Mouse (Mus musculus): ENCODE data around the gene Srpx. TPM values are rescaled to one million over a fixed set of nuclear protein-coding genes. Genes with fewer than 3 reads are reported as not detected.

Srpx gene
- total RNA-seq (2021), result 10 to 100 TPM; 43.2 to 46.6 TPM
- long read RNA-seq, experiment 1, transcript Srpx-203 (9 exons, 1,865 nt), result minor isoform, 6 of 26 reads
- long read RNA-seq, experiment 1, transcript Srpx-201 (10 exons, 2,477 nt), result major isoform, 17 of 26 reads
- long read RNA-seq, experiment 1, partial matches to known transcripts, result 2 of 26 reads
- long read RNA-seq, experiment 1, other reads (novel, unspliced or antisense), result 1 of 26 reads
- long read RNA-seq, experiment 2, transcript Srpx-203 (9 exons, 1,865 nt), result minor isoform, 7 of 29 reads
- long read RNA-seq, experiment 2, transcript Srpx-201 (10 exons, 2,477 nt), result major isoform, 19 of 29 reads
- long read RNA-seq, experiment 2, partial matches to known transcripts, result 0 of 29 reads
- long read RNA-seq, experiment 2, other reads (novel, unspliced or antisense), result 3 of 29 reads

GRCm38 (mm10) chrX:10117065-10117719, at the start of gene Srpx:
Gene Srpx, minus strand, starts transcription at chrX:10117709.
- DNase-seq (ENCODE audit: low spot score in 2 of 2), result peak in 1 of 2 experiments; percentile 11

GRCm38 (mm10) chrX:10152390-10152789, 34.9 kb upstream of the Srpx start:
- DNase-seq (ENCODE audit: low spot score in 2 of 2), result no peak

DNA sequence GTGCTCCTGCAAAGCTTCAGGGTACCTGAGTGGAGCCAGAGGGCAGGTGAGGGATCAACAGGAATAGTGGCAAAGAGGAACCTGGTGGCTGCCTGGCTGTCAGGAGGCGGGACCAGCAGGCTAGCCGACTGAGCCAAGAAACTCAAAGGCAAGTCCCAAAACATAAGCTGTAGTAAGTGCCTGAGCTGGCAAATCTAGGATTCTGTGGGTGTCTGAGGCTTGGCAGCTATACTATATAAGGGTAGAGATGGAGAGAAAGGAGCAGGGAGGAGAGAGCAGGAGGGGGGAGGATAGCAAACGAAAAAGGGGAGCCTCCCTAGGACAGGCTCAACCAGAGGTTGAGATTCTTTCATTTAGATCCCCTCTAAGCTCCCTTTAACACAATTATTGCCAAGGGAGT, 1.7 kb downstream of the Srpx start:
- no peak for DNase-seq (ENCODE audit: low spot score in 2 of 2)

- no peak for DNase-seq (ENCODE audit: low spot score in 2 of 2)
Measured at GRCm38 (mm10) chrX:10110736-10111135, 6.8 kb downstream of the Srpx start.

DNA sequence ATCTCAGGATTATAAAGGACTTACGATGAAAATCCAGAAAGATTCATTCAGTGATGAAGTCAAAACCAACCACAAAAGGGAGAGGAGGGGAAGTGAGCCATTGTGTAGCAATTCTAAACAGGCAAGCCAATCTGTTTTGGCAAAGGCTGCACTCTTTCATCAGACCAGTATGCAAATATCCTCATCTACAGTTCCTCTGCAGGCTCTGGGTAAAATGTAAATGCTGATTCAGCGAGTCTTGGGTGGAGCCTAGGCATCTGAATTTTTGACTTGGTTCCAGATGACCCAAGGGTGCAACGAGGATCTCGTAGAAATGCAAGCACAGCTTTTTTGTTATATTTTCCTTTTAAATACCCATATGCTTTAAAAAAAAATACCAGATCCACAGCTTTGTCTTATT, 9.0 kb downstream of the Srpx start:
- DNase-seq (ENCODE audit: low spot score in 2 of 2), result no peak

- no peak for DNase-seq (ENCODE audit: low spot score in 2 of 2)
Measured at GRCm38 (mm10) chrX:10105475-10105874, 12.0 kb downstream of the Srpx start.

DNA sequence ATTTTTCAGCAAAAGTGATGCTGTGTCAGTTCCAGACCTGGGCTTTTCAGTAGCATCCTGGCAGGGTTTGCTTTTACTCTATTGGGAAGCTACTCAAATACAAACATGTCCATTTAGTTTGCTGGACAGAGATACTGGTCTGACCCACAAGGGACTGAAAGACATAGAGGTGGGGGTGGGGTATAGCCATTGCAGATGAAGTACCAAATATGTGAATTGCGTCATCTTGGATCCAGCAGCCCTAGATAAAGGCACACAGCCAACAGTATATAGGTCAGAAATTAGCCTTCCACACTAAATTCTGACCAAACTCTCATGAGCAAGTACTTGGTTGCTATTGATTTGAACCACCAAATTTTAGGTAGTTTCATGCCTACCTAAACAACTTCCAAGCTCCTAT, 14.8 kb downstream of the Srpx start:
- no peak for DNase-seq (ENCODE audit: low spot score in 2 of 2)

- no peak for DNase-seq (ENCODE audit: low spot score in 2 of 2)
Measured at GRCm38 (mm10) chrX:10095797-10096196, 21.7 kb downstream of the Srpx start.

DNA sequence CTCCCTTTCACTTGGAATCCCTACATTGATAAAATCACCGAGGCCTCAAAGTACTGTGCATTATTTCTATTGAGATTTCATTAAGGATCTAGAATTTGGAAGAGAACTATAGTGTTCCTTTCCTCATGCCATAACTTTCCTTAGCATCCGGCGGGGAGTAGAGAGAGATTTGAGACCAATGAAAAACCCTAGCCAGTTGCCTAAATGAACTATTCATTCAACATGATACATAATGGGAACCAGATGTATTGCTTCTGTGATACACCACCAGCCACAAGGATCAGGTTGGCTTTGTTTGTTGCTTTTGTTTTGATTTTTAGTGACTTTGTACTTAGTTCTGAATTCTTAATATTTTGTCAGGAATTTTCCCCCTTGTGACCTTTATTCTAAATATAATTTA, 37.1 kb downstream of the Srpx start:
- DNase-seq (ENCODE audit: low spot score in 2 of 2), result no peak

DNA sequence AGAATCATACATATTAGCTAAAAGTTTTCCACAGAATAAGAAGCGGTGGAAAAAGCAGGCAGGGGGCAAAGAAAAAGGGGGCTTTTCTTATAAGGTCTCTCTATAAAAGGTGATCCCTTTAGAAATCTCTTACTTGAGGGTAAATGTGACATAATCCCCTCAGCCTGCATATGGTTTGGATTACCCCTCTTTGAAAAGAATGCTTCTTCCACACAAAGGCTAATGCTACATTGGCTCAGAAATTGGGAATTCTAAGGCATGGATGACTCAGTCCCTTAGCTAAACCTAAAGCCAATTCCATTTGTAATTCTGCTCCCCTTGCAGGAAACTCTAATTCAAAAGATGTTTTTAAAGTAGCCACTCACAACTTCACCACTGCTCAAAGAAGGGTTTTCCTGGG, 37.5 kb downstream of the Srpx start:
- DNase-seq (ENCODE audit: low spot score in 2 of 2), result no peak

- no peak for DNase-seq (ENCODE audit: low spot score in 2 of 2)
Measured at GRCm38 (mm10) chrX:10073966-10074365, 43.5 kb downstream of the Srpx start.

DNA sequence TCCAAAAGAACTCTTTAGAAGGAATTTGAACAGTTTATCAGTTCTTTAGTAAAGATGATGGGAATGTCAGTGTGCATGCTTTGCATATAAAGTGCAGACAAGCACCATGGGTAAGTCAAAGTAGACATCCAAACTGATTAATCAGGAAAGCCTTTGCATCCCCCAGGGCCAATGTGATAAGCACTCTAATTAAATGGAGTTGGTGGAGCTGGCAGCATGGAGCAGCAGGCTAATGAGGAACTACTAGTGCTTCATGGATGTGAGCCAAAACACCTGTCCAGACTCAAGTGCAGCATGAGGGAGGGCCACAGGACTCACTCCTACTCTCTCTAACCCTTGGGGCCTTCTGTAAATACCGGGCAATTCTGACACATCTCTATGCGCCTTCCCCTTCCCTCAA, 46.0 kb downstream of the Srpx start:
- no peak for DNase-seq (ENCODE audit: low spot score in 2 of 2)

GRCm38 (mm10) chrX:10070689-10071088, 46.8 kb downstream of the Srpx start:
- DNase-seq (ENCODE audit: low spot score in 2 of 2), result no peak

GRCm38 (mm10) chrX:10069405-10069804, 48.1 kb downstream of the Srpx start:
- DNase-seq (ENCODE audit: low spot score in 2 of 2), result no peak

- peak in 1 of 2 experiments; percentile 13 for DNase-seq (ENCODE audit: low spot score in 2 of 2)
Measured at GRCm38 (mm10) chrX:10063781-10064180, 53.7 kb downstream of the Srpx start.

DNA sequence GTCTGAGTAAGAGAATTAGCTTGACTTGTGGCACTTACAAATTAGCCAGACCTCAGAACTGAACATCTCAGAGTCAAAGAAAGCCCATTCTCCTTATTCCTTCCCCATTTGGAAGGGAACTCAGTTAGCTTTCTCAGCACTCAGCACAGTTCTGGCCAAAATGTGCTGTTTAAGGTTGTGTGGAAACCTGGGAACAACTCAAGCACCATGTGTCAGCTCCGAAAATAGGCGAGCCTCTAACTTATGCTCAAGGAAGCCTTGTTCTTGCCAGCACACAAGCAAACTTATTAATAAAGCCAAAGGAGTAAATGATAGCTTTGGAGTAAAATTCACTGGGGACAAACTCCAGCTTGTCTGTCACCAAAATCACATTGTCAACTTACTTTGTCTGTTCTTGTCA, 54.1 kb downstream of the Srpx start:
- DNase-seq (ENCODE audit: low spot score in 2 of 2), result no peak

GRCm38 (mm10) chrX:10062201-10062600, 55.3 kb downstream of the Srpx start:
- DNase-seq (ENCODE audit: low spot score in 2 of 2), result peak in 1 of 2 experiments; percentile 11

DNA sequence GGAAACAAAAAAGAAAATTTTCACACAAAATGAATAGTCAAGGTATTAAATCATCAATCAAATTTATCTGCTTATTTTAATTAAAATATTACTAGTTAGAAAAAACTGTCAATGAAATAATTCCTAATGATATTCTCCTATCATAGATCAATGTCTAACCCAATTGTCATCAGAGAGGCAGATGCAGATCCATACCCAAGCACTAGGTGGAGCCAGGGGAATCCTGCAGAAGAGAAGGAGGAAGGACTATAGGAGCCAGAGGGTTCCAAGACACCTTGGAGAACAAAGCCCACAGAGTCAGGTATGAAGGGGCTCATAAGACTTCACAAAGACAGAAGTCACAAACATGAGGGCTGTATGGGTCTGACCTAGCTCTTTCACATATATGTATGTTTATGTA, 82.8 kb downstream of the Srpx start:
- DNase-seq (ENCODE audit: low spot score in 2 of 2), result no peak

- no peak for DNase-seq (ENCODE audit: low spot score in 2 of 2)
Measured at GRCm38 (mm10) chrX:10010202-10010601, 107.3 kb downstream of the Srpx start.

DNA sequence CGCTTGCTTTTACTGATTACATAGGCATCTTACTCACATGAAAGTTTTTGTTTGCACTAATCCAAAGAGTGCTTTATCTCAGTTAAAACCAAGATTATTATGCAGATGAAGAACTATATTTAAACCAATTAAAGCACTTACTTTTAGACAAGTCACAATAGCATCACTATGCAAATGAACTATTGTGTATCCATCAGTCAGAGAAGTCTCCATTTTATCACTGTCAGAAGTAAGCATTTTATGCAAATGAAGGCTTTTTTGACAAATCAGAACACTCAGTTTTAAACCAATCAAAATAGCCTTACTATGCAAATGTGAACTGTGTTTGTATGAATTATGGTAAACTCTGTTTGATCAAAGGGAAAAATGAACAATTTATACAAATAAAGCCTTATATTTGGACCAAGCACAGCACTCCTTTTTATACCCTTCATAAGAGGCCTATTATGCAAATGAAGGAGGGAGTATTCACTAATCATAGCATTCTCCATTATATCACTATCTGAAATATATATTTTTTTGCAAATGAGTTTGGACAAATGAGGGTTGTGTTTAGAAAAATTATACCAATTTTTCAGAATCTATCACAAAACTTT, 109.7 kb downstream of the Srpx start:
- no peak for DNase-seq (ENCODE audit: low spot score in 2 of 2)

- DNase-seq (ENCODE audit: low spot score in 2 of 2), result no peak
Measured at GRCm38 (mm10) chrX:10005946-10006345, 111.6 kb downstream of the Srpx start.

DNA sequence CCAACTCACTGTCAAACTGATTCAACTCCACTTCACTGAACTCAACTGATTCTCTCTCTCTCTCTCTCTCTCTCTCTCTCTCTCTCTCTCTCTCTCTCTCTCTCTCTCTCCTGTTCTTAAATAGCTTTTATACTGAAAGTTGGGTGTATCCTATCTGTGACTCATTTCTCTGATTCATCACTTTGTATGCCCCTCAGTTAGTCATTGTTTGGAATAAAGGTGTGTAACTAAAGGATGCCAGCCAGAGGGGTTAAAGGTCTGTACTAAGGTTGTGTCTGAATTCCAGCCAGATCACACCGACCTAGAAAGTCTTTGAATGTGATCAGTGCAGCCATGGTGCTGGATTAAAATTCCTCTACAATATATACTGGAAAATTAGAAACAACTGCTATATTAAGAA, 116.8 kb downstream of the Srpx start:
- DNase-seq (ENCODE audit: low spot score in 2 of 2), result no peak
